Mouse (Mus musculus) CH12.LX (cell line): Measurements from ENCODE around the gene Gm37240. TPM values are rescaled to one million over a fixed set of nuclear protein-coding genes. Genes with fewer than 3 reads are reported as not detected.
"Not testable (repeated sequence)": the region's sequence is repeated elsewhere in the genome, so short reads cannot be mapped to it uniquely, and the experiment has no call there.

Experiments
- DNase-seq: peaks from one replicate; pipeline ENCODE4 v3.0.0-alpha.2; 2013; ENCODE audit errors: extremely low read depth
- H3K27ac ChIP-seq: 2 replicates; pipeline ENCODE4 v1.5.1; 2012; ENCODE audit warnings: low read depth, mild to moderate bottlenecking, control low read depth, moderate library complexity; ENCODE audit not compliant: insufficient read depth
- H3K27me3 ChIP-seq: replicated peaks from 2 replicates; pipeline ENCODE3; 2012; ENCODE audit warnings: inconsistent platforms
- H3K36me3 ChIP-seq, 2 experiments: replicated peaks in 1 of 2; 2 replicates each; pipeline versions ENCODE3 to v1.6.1; 2012; ENCODE audit warnings: inconsistent platforms in 1 of 2, low read length in 1 of 2, mild to moderate bottlenecking in 1 of 2, mixed read lengths in 1 of 2, moderate library complexity in 1 of 2; ENCODE audit not compliant: control insufficient read depth in 1 of 2, insufficient read depth in 1 of 2
- H3K4me1 ChIP-seq, 2 experiments: 2 replicates each; pipeline ENCODE4 v1.6.1; 2012; ENCODE audit warnings: inconsistent platforms in 1 of 2, moderate library complexity in 1 of 2; ENCODE audit not compliant: insufficient read depth in 2 of 2, control insufficient read depth in 1 of 2
- H3K4me2 ChIP-seq: 2 replicates; pipeline ENCODE4 v1.6.1; 2012; ENCODE audit warnings: low read depth, mild to moderate bottlenecking, control low read depth; ENCODE audit not compliant: poor library complexity, insufficient read depth, severe bottlenecking
- H3K4me3 ChIP-seq, 3 experiments: fragments of 150-350 bp in 1 of 3; sonication (generic) in 1 of 3; replicated peaks in 1 of 3; 2 replicates each; pipeline versions ENCODE3 to v1.5.1; 2011 to 2012; ENCODE audit warnings: low read depth in 2 of 3, low read length in 2 of 3, mild to moderate bottlenecking in 2 of 3, moderate library complexity in 2 of 3, control low read depth in 1 of 3, improper control_type of control experiment in 1 of 3, inconsistent platforms in 1 of 3, mixed read lengths in 1 of 3; ENCODE audit not compliant: poor library complexity in 1 of 3
- H3K79me2 ChIP-seq: replicated peaks from 2 replicates; pipeline ENCODE4 v1.6.1; 2012; ENCODE audit warnings: mild to moderate bottlenecking, moderate library complexity; ENCODE audit not compliant: control insufficient read depth, poor library complexity, insufficient read depth, severe bottlenecking; ENCODE audit errors: extremely low read depth
- H3K9ac ChIP-seq: 2 replicates; pipeline ENCODE4 v1.6.1; 2012; ENCODE audit warnings: low read depth, mild to moderate bottlenecking, control low read depth, moderate library complexity; ENCODE audit not compliant: insufficient read depth
- H3K9me3 ChIP-seq: replicated peaks from 2 replicates; pipeline ENCODE3; 2012; ENCODE audit warnings: low read length, inconsistent platforms, mixed read lengths
- BHLHE40 ChIP-seq: IDR thresholded peaks from 2 replicates; pipeline ENCODE4 v1.6.1; 2011; ENCODE audit warnings: mild to moderate bottlenecking, low read depth, low read length, improper control_type of control experiment
- CHD1 ChIP-seq: IDR thresholded peaks from 2 replicates; pipeline ENCODE4 v1.6.1; 2012; ENCODE audit warnings: low read depth, low read length, improper control_type of control experiment, inconsistent platforms
- CTCF ChIP-seq, 2 experiments: IDR thresholded peaks in 1 of 2; conservative IDR thresholded peaks in 1 of 2; 2 replicates each; pipeline ENCODE4 v1.5.1; 2011 to 2012; ENCODE audit warnings: low read depth in 2 of 2, low read length in 2 of 2, improper control_type of control experiment in 1 of 2, inconsistent platforms in 1 of 2, mild to moderate bottlenecking in 1 of 2, moderate library complexity in 1 of 2
- ELF1 ChIP-seq: IDR thresholded peaks from 2 replicates; pipeline ENCODE4 v1.6.1; 2014; ENCODE audit warnings: low read depth, mild to moderate bottlenecking, inconsistent platforms, low read length, improper control_type of control experiment
- ETS1 ChIP-seq: conservative IDR thresholded peaks from 2 replicates; pipeline ENCODE4 v1.6.1; 2012; ENCODE audit warnings: low read depth, mild to moderate bottlenecking, inconsistent platforms, low read length, improper control_type of control experiment, moderate library complexity
- HCFC1 ChIP-seq: IDR thresholded peaks from 2 replicates; pipeline ENCODE4 v1.6.1; 2012; ENCODE audit warnings: low read depth, mild to moderate bottlenecking, inconsistent platforms, low read length, improper control_type of control experiment
- IRF4 ChIP-seq: IDR thresholded peaks from 2 replicates; pipeline ENCODE4 v1.6.1; 2014; ENCODE audit warnings: low read depth, mild to moderate bottlenecking, inconsistent platforms, low read length, improper control_type of control experiment
- JUN ChIP-seq: IDR thresholded peaks from 2 replicates; pipeline ENCODE4 v1.6.1; 2011; ENCODE audit warnings: low read depth, mild to moderate bottlenecking, low read length, improper control_type of control experiment, moderate library complexity; ENCODE audit not compliant: insufficient read depth
- KAT2A ChIP-seq: IDR thresholded peaks from 2 replicates; pipeline ENCODE4 v1.6.1; 2012; ENCODE audit warnings: low read length, improper control_type of control experiment, inconsistent platforms; ENCODE audit not compliant: insufficient replicate concordance
- MAFK ChIP-seq: IDR thresholded peaks from 2 replicates; pipeline ENCODE4 v1.6.1; 2011; ENCODE audit warnings: low read length, improper control_type of control experiment; ENCODE audit not compliant: insufficient replicate concordance
- MAZ ChIP-seq: IDR thresholded peaks from 2 replicates; pipeline ENCODE4 v1.6.1; 2012; ENCODE audit warnings: low read depth, mild to moderate bottlenecking, inconsistent platforms, low read length, improper control_type of control experiment, moderate library complexity
- MEF2A ChIP-seq: IDR thresholded peaks from 2 replicates; pipeline ENCODE4 v1.6.1; 2014; ENCODE audit warnings: low read depth, mild to moderate bottlenecking, inconsistent platforms, low read length, improper control_type of control experiment, borderline replicate concordance
- MYC ChIP-seq: IDR thresholded peaks from 2 replicates; pipeline ENCODE4 v1.6.1; 2011; ENCODE audit warnings: low read depth, mild to moderate bottlenecking, improper control_type of control experiment, low read length
- NELFE ChIP-seq: IDR thresholded peaks from 2 replicates; pipeline ENCODE4 v1.6.1; 2011; ENCODE audit warnings: low read depth, low read length, improper control_type of control experiment
- NRF1 ChIP-seq: IDR thresholded peaks from 2 replicates; pipeline ENCODE4 v1.6.1; 2014; ENCODE audit warnings: low read depth, mild to moderate bottlenecking, inconsistent platforms, low read length, improper control_type of control experiment, moderate library complexity
- PAX5 ChIP-seq: IDR thresholded peaks from 2 replicates; pipeline ENCODE4 v1.6.1; 2012; ENCODE audit warnings: low read length, inconsistent platforms, mixed read lengths
- RAD21 ChIP-seq: IDR thresholded peaks from 2 replicates; pipeline ENCODE4 v1.6.1; 2011; ENCODE audit warnings: low read depth, mild to moderate bottlenecking, low read length, improper control_type of control experiment, moderate library complexity
- SMC3 ChIP-seq: IDR thresholded peaks from 2 replicates; pipeline ENCODE4 v1.6.1; 2011; ENCODE audit warnings: low read depth, low read length, improper control_type of control experiment
- ZC3H11A ChIP-seq: IDR thresholded peaks from 2 replicates; pipeline ENCODE4 v1.6.1; 2012; ENCODE audit warnings: low read depth, mild to moderate bottlenecking, inconsistent platforms, low read length, improper control_type of control experiment
- ZNF384 ChIP-seq: IDR thresholded peaks from 2 replicates; pipeline ENCODE4 v1.6.1; 2012; ENCODE audit warnings: low read depth, low read length, improper control_type of control experiment, inconsistent platforms
- dilution Hi-C: fragments of 300-500 bp; cut with MboI; formaldehyde crosslinking; loops from 2 replicates; pipeline ENCODE4 v1.14.3; 2020; ENCODE audit warnings: low sequenced_read_pairs; ENCODE audit not compliant: extremely low pct_unique_long_range_greater_than_20kb, extremely low pct_ligation_motif_present
- in situ Hi-C: fragments of 300-500 bp; cut with MboI; formaldehyde crosslinking; loops from 3 replicates; pipeline ENCODE4 v1.14.3; 2019; ENCODE audit warnings: low sequenced_read_pairs, low pct_ligation_motif_present, low pct_unique_long_range_greater_than_20kb, mixed read lengths
- polyA plus RNA-seq: library from polyadenylated mRNA; unstranded; fragments of >175 nt; gene quantifications from 2 replicates; pipeline ENCODE4 v1.2.1, GENCODE M21; 2012; ENCODE audit warnings: low read depth; ENCODE audit not compliant: insufficient read length
- total RNA-seq, 2 experiments: library from RNA; depleted of rRNA; stranded (reverse); fragments of 300-350 nt in 1 of 2; fragments of >200 nt in 1 of 2; gene quantifications; 2 replicates each; pipeline ENCODE4 v1.2.3; 2012 to 2014

The Gm37240 gene
- total and polyA plus RNA-seq, 3 experiments: 0.08 to 0.19 (median 0.14) TPM

GRCm38 (mm10) chr3:84649578-84650327 lies 1237.6 kb downstream of the Gm37240 start:
- in situ Hi-C loops: loop anchor here (5.0 to 25.0 kb wide), 2 partner anchors 38 to 312 kb away; no protein-coding TSS in a partner anchor
- H3K27me3 ChIP-seq: no peaks in the 10 kb centered on the region

GRCm38 (mm10) chr3:84648069-84648468 lies 1239.2 kb downstream of the Gm37240 start:
- in situ Hi-C loops, H3K36me3 ChIP-seq, H3K9me3 ChIP-seq, H3K79me2 ChIP-seq, H3K27me3 ChIP-seq, dilution Hi-C loops, H3K4me3 ChIP-seq, DNase-seq: not testable (repeated sequence)
- peaks cover 8 to 29% of the 10 kb centered on the region in 2 experiments for H3K4me1 ChIP-seq
- peak overlapping the region; percentile 47 for H3K9ac ChIP-seq
- peak overlapping the region; percentile 11; the same call in 1 of the 2 replicates for H3K27ac ChIP-seq
- peak; percentile 93 for TF ChIP-seq ZNF384
- peak overlapping the region; percentile 80 for H3K4me2 ChIP-seq

More at GRCm38 (mm10) chr3:84649578-84650327, 1237.6 kb downstream of the Gm37240 start:
- Histone ChIP-seq H3K36me3 (no peaks in the 10 kb centered on the region), H3K4me2 (no peak overlapping the region), H3K9ac (no peak overlapping the region)
- TF ChIP-seq ZC3H11A: no peak
- TF ChIP-seq MAFK: no peak
- TF ChIP-seq MEF2A: no peak
- TF ChIP-seq MAZ: no peak
- no peak for TF ChIP-seq CTCF (conservative IDR thresholded peaks at IDR 0.05 in 1 of 2, IDR thresholded peaks at IDR 0.05 in 1 of 2; ENCODE audit: low read depth in 2 of 2, low read length in 2 of 2)
- TF ChIP-seq IRF4: no peak
- TF ChIP-seq BHLHE40: no peak
- TF ChIP-seq NRF1: no peak
- TF ChIP-seq NELFE: no peak
- TF ChIP-seq SMC3: no peak
- no peak for TF ChIP-seq ZNF384
- TF ChIP-seq CHD1: no peak
- TF ChIP-seq ETS1: no peak
- TF ChIP-seq RAD21: no peak
- no peak for TF ChIP-seq HCFC1
- TF ChIP-seq KAT2A: no peak
- TF ChIP-seq ELF1: no peak
- no peak for TF ChIP-seq MYC
- TF ChIP-seq JUN: no peak
- TF ChIP-seq PAX5: no peak
- TF ChIP-seq, all 38 proteins: peak for 0
- Histone ChIP-seq H3K4me1 (peaks cover 10 to 39% of the 10 kb centered on the region in 2 experiments), H3K79me2 (no peaks in the 10 kb centered on the region), H3K27ac (no peak overlapping the region), H3K9me3 (peaks cover 7% of the 10 kb centered on the region), H3K4me3 (no peak overlapping the region)
- dilution Hi-C loops: no loop called here
- no peak for DNase-seq
